Mouse (Mus musculus): Measurements from ENCODE around the gene Ifna5.
"Not testable (repeated sequence)": the region's sequence is repeated elsewhere in the genome, so short reads cannot be mapped to it uniquely, and the experiment has no call there.

- TF ChIP-seq CTCF (IDR thresholded peaks at IDR 0.05; ENCODE audit: borderline replicate concordance, control insufficient read depth, extremely low read depth, insufficient read depth, low read length, poor library complexity); POLR2A (IDR thresholded peaks at IDR 0.05; ENCODE audit: control insufficient read depth, extremely low read depth, insufficient read depth, low read length, poor library complexity): not testable (repeated sequence)
These were observed 38.2 kb upstream of the Ifna5 start, which contains the start of gene Gm13279 for GRCm38 (mm10) chr4:88797097-88797496.
